Mouse (Mus musculus) neural tube, embryonic 11.5 days (tissue): ENCODE measurements at regions not wholly inside any gene's neighbourhood (a gene's known extent, or its start where the extent isn't known, plus 50 kb on each side); places are given as distances from the start of the nearest gene placed in this dataset.

Experiments used
- ATAC-seq: fragments of 200-750 bp; cut with Nextera tagmentation; 2 replicates; pipeline ENCODE4 v1.8.0; 2017; ENCODE audit warnings: moderate number of reproducible peaks, mild to moderate bottlenecking, moderate TSS enrichment, moderate library complexity; ENCODE audit not compliant: insufficient read depth, low FRiP score, low TSS enrichment
- DNase-seq: peaks from one replicate; pipeline ENCODE4 v3.0.0-alpha.2; 2015; ENCODE audit warnings: low spot score
- H3K27ac ChIP-seq: fragments of 300-500 bp; sonication (generic); 2 replicates; pipeline ENCODE4 v1.5.1; 2014; ENCODE audit warnings: low read depth, mild to moderate bottlenecking, low read length
- H3K27me3 ChIP-seq: fragments of 300-500 bp; sonication (generic); 2 replicates; pipeline ENCODE4 v1.6.1; 2014; ENCODE audit warnings: mild to moderate bottlenecking, low read length, mixed read lengths; ENCODE audit not compliant: control insufficient read depth, insufficient read depth
- H3K36me3 ChIP-seq: fragments of 300-500 bp; sonication (generic); 2 replicates; pipeline ENCODE4 v1.6.1; 2014; ENCODE audit warnings: mild to moderate bottlenecking, low read length, moderate library complexity, mixed read lengths; ENCODE audit not compliant: control insufficient read depth, insufficient read depth
- H3K4me1 ChIP-seq: fragments of 300-500 bp; sonication (generic); 2 replicates; pipeline ENCODE4 v1.6.1; 2014; ENCODE audit warnings: low read length, mixed read lengths; ENCODE audit not compliant: control insufficient read depth, insufficient read depth
- H3K4me2 ChIP-seq: fragments of 300-500 bp; sonication (generic); 2 replicates; pipeline ENCODE4 v1.6.1; 2014; ENCODE audit warnings: low read depth, mild to moderate bottlenecking, moderate library complexity
- H3K4me3 ChIP-seq: fragments of 300-500 bp; sonication (generic); 2 replicates; pipeline ENCODE4 v1.5.1; 2014; ENCODE audit warnings: low read depth, low read length
- H3K9ac ChIP-seq: fragments of 300-500 bp; sonication (generic); 2 replicates; pipeline ENCODE4 v1.6.1; 2014; ENCODE audit warnings: mild to moderate bottlenecking, low read length
- H3K9me3 ChIP-seq: fragments of 300-500 bp; sonication (generic); 2 replicates; pipeline ENCODE4 v1.6.1; 2016; ENCODE audit warnings: low read length; ENCODE audit not compliant: control insufficient read depth
- WGBS: fragments of 180-500 bp; shearing (Covaris S2); extraction: QIAGEN DNeasy Blood & Tissue Kit; methylation state at CpG from one replicate; pipeline ENCODE4 v1.1.7; 2014; 5-methylcytosine and 5-hydroxymethylcytosine counted together

DNA sequence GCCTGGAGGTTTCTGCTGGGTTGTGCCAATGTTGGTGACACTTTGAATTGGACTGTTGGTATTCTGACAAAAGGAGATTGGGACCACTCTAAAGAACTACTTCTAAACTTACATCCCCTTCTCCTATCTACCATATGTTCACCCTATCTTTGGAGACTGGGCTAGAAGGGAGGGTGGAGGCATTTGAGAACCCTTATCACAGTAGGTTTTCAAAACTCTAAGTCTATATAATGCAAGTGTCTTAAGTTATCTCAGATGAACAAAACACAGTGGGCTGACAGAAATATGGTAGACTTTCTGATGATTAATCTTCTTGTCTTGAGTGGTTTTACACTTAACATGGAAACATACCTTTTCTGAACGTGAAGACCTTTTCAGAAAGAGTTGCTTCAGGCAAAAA lies 486.9 kb downstream of the Adgrl2 start:
- H3K9me3 ChIP-seq: no peaks in the 10 kb centered on the region
- WGBS: 73% methylated on average over 1 of the region's 1 CpGs
- H3K36me3 ChIP-seq: no peaks in the 10 kb centered on the region
- no peak overlapping the region for H3K4me3 ChIP-seq
- no peak overlapping the region for H3K4me2 ChIP-seq
- no peaks in the 10 kb centered on the region for H3K4me1 ChIP-seq
- no peak overlapping the region for H3K27ac ChIP-seq
- H3K27me3 ChIP-seq: no peaks in the 10 kb centered on the region
- ATAC-seq (no peak), DNase-seq (no peak)
- no peak overlapping the region for H3K9ac ChIP-seq

DNA sequence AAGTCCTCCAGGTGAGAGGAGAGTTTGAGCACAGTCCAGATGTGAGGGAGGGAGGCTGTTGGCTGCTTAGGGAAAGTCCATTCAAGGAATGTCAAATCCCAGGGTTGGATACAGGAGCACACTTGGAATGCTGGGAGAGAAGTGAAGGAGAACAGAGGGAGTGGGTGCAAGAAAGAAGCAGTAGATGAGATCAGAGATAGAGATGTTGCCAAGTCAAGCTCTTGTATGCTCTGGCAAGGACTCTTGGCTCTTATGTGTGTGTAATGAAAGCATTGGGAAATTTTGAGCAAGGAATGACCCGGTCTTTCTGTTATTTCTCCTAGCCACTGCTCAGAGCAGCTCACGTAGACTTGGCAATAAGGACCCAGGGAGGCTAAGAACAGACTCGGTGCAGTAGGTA lies 488.6 kb downstream of the Adgrl2 start:
- no peak overlapping the region for H3K9ac ChIP-seq
- no peaks in the 10 kb centered on the region for H3K4me1 ChIP-seq
- WGBS: 98% methylated on average over 3 of the region's 3 CpGs
- H3K4me3 ChIP-seq: no peak overlapping the region
- ATAC-seq: no peak
- no peak for DNase-seq
- no peaks in the 10 kb centered on the region for H3K36me3 ChIP-seq
- H3K4me2 ChIP-seq: no peak overlapping the region
- no peaks in the 10 kb centered on the region for H3K9me3 ChIP-seq
- H3K27ac ChIP-seq: no peak overlapping the region
- H3K27me3 ChIP-seq: no peaks in the 10 kb centered on the region

DNA sequence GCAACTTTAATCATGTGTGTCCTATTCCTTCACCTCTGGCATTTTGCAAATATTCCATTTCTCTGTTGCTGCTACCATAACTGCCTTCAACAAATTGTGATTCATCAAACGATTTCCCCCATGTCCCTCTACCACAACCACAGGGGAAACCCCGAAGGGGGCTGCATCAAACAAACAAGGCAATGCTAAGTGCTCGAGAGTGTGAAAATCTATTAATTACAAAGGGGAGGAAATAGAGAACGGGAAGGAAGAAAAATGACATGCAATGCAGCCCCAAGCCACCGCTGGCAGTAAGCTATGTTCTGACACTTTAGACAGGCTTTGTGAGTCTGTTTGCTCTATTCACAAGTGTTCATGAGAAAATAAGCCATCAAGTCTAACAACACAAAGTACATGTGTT lies 493.7 kb downstream of the Adgrl2 start:
- no peaks in the 10 kb centered on the region for H3K4me1 ChIP-seq
- no peak overlapping the region for H3K9ac ChIP-seq
- DNase-seq (no peak), ATAC-seq (no peak)
- H3K9me3 ChIP-seq: no peaks in the 10 kb centered on the region
- no peak overlapping the region for H3K4me3 ChIP-seq
- H3K4me2 ChIP-seq: no peak overlapping the region
- H3K27ac ChIP-seq: no peak overlapping the region
- H3K27me3 ChIP-seq: no peaks in the 10 kb centered on the region
- H3K36me3 ChIP-seq: no peaks in the 10 kb centered on the region
- WGBS: 71% methylated on average over 5 of the region's 5 CpGs

DNA sequence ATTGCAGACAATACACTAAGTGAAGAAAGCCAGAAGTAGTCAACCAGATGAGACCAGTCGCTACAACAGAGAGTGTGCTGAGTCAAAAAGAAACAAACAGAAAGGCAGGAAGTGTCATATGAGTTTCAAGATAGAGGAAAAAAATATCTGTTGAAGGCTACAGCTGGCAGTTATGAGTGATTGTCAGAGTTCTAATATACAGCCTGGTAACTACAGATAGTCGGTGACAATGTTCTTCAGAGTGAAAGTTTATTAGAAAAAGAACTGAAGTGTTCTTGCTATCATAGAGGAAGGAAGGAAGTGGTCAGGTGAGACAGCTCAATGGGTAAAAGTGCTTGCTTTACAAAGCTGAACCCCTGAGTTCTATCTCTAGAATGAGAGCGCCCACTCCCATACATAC lies 499.1 kb downstream of the Adgrl2 start:
- DNase-seq (no peak), ATAC-seq (no peak)
- Histone ChIP-seq H3K9ac (no peak overlapping the region), H3K4me2 (no peak overlapping the region), H3K4me1 (no peaks in the 10 kb centered on the region), H3K9me3 (no peaks in the 10 kb centered on the region), H3K36me3 (no peaks in the 10 kb centered on the region), H3K27me3 (no peaks in the 10 kb centered on the region), H3K4me3 (no peak overlapping the region), H3K27ac (no peak overlapping the region)
- WGBS: 86% methylated on average over 3 of the region's 3 CpGs

DNA sequence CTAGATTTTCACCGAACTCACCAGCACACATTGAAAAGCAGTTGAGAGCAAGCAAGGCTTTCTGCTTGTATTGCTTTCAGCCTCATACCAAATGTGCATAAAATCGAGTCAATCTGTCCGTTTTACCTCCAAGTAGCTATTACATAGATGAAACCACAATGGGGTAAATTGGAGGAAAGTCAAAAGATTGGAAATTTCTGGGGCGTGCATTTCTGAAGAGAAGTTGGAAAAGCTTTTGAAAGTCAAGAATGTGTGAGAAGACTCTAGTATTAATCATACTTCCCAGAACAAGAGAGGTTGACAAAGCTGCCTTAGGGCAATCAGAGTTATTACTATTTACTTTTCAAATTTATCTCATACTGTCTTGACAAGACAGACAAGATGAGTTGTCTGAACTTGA lies 501.2 kb downstream of the Adgrl2 start:
- Histone ChIP-seq H3K4me3 (no peak overlapping the region), H3K36me3 (no peaks in the 10 kb centered on the region), H3K9ac (no peak overlapping the region), H3K27me3 (no peaks in the 10 kb centered on the region), H3K4me2 (no peak overlapping the region), H3K27ac (no peak overlapping the region), H3K9me3 (no peaks in the 10 kb centered on the region), H3K4me1 (no peaks in the 10 kb centered on the region)
- WGBS: 92% methylated on average over 4 of the region's 4 CpGs
- ATAC-seq: no peak
- no peak for DNase-seq

DNA sequence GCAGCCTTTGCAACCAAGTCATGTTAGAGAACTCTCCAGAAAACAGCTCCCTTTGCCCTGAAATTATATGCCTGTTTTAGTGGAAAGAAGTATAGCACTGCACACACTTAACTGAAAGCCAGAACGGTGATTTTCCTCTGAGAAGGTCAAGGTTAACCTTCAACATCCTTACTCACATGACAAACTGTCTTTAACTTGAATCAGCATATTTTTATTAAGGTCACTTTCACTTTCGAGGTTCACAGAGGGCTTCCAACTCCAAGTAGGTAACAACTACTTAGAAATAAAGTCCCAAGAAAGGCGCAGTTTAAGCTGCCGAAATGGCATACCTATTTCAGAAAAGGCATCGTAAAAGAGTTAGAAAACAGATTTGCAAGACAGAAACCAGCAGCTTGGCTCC lies 502.4 kb downstream of the Adgrl2 start:
- 83% methylated on average over 5 of the region's 5 CpGs for WGBS
- Histone ChIP-seq H3K27me3 (no peaks in the 10 kb centered on the region), H3K4me2 (no peak overlapping the region), H3K36me3 (no peaks in the 10 kb centered on the region), H3K4me1 (no peaks in the 10 kb centered on the region), H3K27ac (no peak overlapping the region), H3K9me3 (no peaks in the 10 kb centered on the region), H3K4me3 (no peak overlapping the region), H3K9ac (no peak overlapping the region)
- no peak for ATAC-seq
- no peak for DNase-seq

DNA sequence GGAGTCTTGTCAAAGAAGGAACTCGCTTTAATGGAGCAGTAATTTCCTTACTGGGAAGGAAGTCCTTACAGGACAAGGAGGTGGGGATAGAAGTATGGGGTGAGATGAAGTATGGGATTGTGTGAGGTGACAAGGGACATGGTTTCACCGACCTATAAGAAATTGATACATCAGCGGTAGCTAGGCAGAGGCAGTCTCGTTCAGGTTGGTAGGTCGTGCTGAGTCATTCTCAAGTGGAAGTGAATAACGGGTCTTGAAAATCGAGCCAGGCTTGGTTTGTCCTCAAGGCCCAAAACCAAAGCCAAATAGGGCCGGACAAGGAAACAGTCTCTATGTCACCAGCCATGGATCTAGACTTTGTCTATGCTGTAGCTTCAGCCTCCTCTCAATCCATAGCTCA lies 514.5 kb downstream of the Adgrl2 start:
- 92% methylated on average over 8 of the region's 8 CpGs for WGBS
- no peaks in the 10 kb centered on the region for H3K9me3 ChIP-seq
- no peak for DNase-seq
- no peak overlapping the region for H3K4me3 ChIP-seq
- no peak overlapping the region for H3K4me2 ChIP-seq
- no peaks in the 10 kb centered on the region for H3K4me1 ChIP-seq
- no peaks in the 10 kb centered on the region for H3K27me3 ChIP-seq
- no peak overlapping the region for H3K27ac ChIP-seq
- no peak for ATAC-seq
- H3K36me3 ChIP-seq: no peaks in the 10 kb centered on the region
- no peak overlapping the region for H3K9ac ChIP-seq

DNA sequence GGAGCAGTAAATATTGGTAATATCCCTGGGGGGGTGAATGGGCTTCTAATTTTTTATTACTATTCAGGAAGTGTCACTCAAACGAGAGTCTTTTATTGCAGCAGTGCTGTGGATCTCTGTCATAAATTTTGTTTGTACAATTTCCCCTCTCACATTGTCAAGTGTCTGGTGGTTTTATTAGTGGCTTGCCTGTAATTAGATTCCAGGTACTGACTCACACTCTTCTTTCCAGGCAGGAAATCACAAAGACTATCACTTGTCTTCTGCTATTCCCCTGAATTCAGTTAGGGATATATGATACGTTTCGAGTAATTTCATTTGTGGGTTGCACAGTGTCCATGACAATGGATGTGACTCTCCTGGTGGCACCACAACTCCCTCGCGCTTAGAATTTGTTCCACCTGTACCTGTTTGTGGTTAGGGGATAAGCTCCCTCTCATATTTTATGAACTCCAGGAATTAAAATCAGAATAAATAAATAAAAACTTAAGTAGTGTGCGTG lies 517.4 kb downstream of the Adgrl2 start:
- Histone ChIP-seq H3K9me3 (no peaks in the 10 kb centered on the region), H3K27me3 (no peaks in the 10 kb centered on the region), H3K36me3 (no peaks in the 10 kb centered on the region), H3K27ac (no peak overlapping the region), H3K4me1 (no peaks in the 10 kb centered on the region), H3K4me2 (no peak overlapping the region), H3K9ac (no peak overlapping the region), H3K4me3 (no peak overlapping the region)
- ATAC-seq (no peak), DNase-seq (no peak)
- WGBS: 81% methylated on average over 6 of the region's 6 CpGs

DNA sequence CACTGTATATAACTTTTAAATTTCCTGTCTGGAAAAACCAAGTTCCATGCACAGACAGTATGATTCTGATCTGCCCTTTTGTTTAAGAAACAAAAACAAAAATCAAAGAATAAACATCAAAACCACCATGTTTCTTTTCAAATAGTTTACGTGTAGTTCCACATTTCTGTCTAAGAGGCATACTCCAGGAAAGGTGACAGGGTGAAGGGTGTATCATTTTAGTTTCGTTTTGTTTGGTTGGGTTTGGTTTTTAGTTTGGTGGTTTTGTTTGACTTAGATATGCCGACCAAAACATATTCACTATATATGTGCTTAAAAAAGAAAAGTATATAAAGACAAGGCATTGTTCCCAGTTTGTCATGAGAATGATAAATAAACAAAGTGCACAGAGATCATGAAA lies 524.9 kb downstream of the Adgrl2 start:
- Histone ChIP-seq H3K27ac (no peak overlapping the region), H3K4me3 (no peak overlapping the region), H3K4me1 (no peaks in the 10 kb centered on the region), H3K36me3 (no peaks in the 10 kb centered on the region), H3K27me3 (no peaks in the 10 kb centered on the region), H3K9ac (no peak overlapping the region), H3K9me3 (no peaks in the 10 kb centered on the region), H3K4me2 (no peak overlapping the region)
- 88% methylated on average over 3 of the region's 3 CpGs for WGBS
- ATAC-seq (no peak), DNase-seq (no peak)
